Mouse (Mus musculus) left cerebral cortex, postnatal 10 days (tissue): ENCODE measurements around the gene Rassf1. TPM values are rescaled to one million over a fixed set of nuclear protein-coding genes. Genes with fewer than 3 reads are reported as not detected.
A peak's percentile ranks its signal among the peaks of the same experiment; 100 is the strongest.
"Not testable (repeated sequence)": the region's sequence is repeated elsewhere in the genome, so short reads cannot be mapped to it uniquely, and the experiment has no call there.

ENCODE experiments used
- DNase-seq, 2 experiments: peaks; one replicate each; pipeline ENCODE4 v3.0.0; 2021 to 2022; ENCODE audit warnings: low spot score in 2 of 2, mixed read lengths in 1 of 2; ENCODE audit errors: extremely low spot score in 1 of 2
- intact Hi-C: fragments of 180-260 bp; cut with DNase I; formaldehyde crosslinking; loops from one replicate; pipeline ENCODE4 v1.15.1; 2025
- total RNA-seq, 2 experiments: library from RNA; stranded (reverse); gene quantifications; 2 replicates each; pipeline ENCODE4 v1.2.3; 2021

The Rassf1 gene
- total RNA-seq, 2 experiments from 2014 or later = 14.7 to 14.9 TPM

- DNase-seq, intact Hi-C loops: not testable (repeated sequence)
Observed at GRCm38 (mm10) chr9:107573774-107574173, 22.4 kb downstream of the Rassf1 start.

- intact Hi-C loops = no loop called here
- no peak for DNase-seq
Observed at GRCm38 (mm10) chr9:107575579-107576356, 24.4 kb downstream of the Rassf1 start.

GRCm38 (mm10) chr9:107576357-107577107, 25.2 kb downstream of the Rassf1 start, which contains the start of gene Hyal1:
Hyal1 (plus strand) TSS chr9:107576927.
- intact Hi-C loops = no loop called here
- DNase-seq = peak in 1 of 2 experiments; percentile 90

- intact Hi-C loops = no loop called here
- no peak for DNase-seq
Observed at GRCm38 (mm10) chr9:107577871-107578270, 26.5 kb downstream of the Rassf1 start.

GRCm38 (mm10) chr9:107578587-107578986, 27.2 kb downstream of the Rassf1 start, which contains the start of gene Naa80:
Naa80 (plus strand) TSS chr9:107578887.
- no peak for DNase-seq
- intact Hi-C loops = no loop called here

GRCm38 (mm10) chr9:107579023-107579900, 27.9 kb downstream of the Rassf1 start:
- intact Hi-C loops = no loop called here
- no peak for DNase-seq

- intact Hi-C loops = no loop called here
- peak; percentile 87 to 94 for DNase-seq
Observed at GRCm38 (mm10) chr9:107580501-107581317, 29.4 kb downstream of the Rassf1 start, which contains the start of gene Hyal3. Hyal3 (plus strand) TSS chr9:107580818.

- DNase-seq = no peak
- intact Hi-C loops = no loop called here
Observed at GRCm38 (mm10) chr9:107581584-107581983, 30.2 kb downstream of the Rassf1 start.

GRCm38 (mm10) chr9:107582509-107583062, 31.2 kb downstream of the Rassf1 start:
- intact Hi-C loops = no loop called here
- DNase-seq = no peak

GRCm38 (mm10) chr9:107583174-107583573, 31.8 kb downstream of the Rassf1 start:
- intact Hi-C loops = no loop called here
- DNase-seq = no peak

GRCm38 (mm10) chr9:107586504-107586903, 35.1 kb downstream of the Rassf1 start:
- no peak for DNase-seq
- intact Hi-C loops = no loop called here

- peak; percentile 98 for DNase-seq
- intact Hi-C loops = no loop called here
Observed at GRCm38 (mm10) chr9:107586974-107587832, 35.8 kb downstream of the Rassf1 start, which contains the start of gene Ifrd2. Ifrd2 (plus strand) TSS chr9:107587642.

GRCm38 (mm10) chr9:107587833-107588639, 36.7 kb downstream of the Rassf1 start:
- intact Hi-C loops = no loop called here

GRCm38 (mm10) chr9:107590058-107590772, 38.9 kb downstream of the Rassf1 start:
- no peak for DNase-seq
- intact Hi-C loops = no loop called here

More at GRCm38 (mm10) chr9:107587833-107588639, 36.7 kb downstream of the Rassf1 start:
- DNase-seq = peak in 1 of 2 experiments; percentile 68

GRCm38 (mm10) chr9:107590773-107591060, 39.4 kb downstream of the Rassf1 start:
- intact Hi-C loops = no loop called here

More at GRCm38 (mm10) chr9:107590773-107591060, 39.4 kb downstream of the Rassf1 start:
- DNase-seq = no peak
